Mouse (Mus musculus) heart, postnatal 36 days (tissue): ENCODE measurements around the gene Mfap5. TPM values are rescaled to one million over a fixed set of nuclear protein-coding genes. Genes with fewer than 3 reads are reported as not detected.
"Not testable (repeated sequence)": the region's sequence is repeated elsewhere in the genome, so short reads cannot be mapped to it uniquely, and the experiment has no call there.

Source experiments
- DNase-seq, 2 experiments: peaks; one replicate each; pipeline ENCODE4 v3.0.0; 2021 to 2022
- intact Hi-C: fragments of 180-260 bp; cut with DNase I; formaldehyde crosslinking; loops from one replicate; pipeline ENCODE4 v1.15.1; 2025
- total RNA-seq, 2 experiments: library from RNA; stranded (reverse); gene quantifications; 2 replicates each; pipeline ENCODE4 v1.2.3; 2021

The Mfap5 gene
- 10 to 100 TPM; 41.3 to 43.4 TPM for total RNA-seq

GRCm38 (mm10) chr6:122505545-122505944, at the start of gene Mfap5:
Mfap5 (plus strand) TSS chr6:122505845.
- DNase-seq: no peak
- intact Hi-C loops: no loop called here

- DNase-seq: no peak
- intact Hi-C loops: no loop called here
Measured at GRCm38 (mm10) chr6:122458946-122459693, 46.5 kb upstream of the Mfap5 start.

DNA sequence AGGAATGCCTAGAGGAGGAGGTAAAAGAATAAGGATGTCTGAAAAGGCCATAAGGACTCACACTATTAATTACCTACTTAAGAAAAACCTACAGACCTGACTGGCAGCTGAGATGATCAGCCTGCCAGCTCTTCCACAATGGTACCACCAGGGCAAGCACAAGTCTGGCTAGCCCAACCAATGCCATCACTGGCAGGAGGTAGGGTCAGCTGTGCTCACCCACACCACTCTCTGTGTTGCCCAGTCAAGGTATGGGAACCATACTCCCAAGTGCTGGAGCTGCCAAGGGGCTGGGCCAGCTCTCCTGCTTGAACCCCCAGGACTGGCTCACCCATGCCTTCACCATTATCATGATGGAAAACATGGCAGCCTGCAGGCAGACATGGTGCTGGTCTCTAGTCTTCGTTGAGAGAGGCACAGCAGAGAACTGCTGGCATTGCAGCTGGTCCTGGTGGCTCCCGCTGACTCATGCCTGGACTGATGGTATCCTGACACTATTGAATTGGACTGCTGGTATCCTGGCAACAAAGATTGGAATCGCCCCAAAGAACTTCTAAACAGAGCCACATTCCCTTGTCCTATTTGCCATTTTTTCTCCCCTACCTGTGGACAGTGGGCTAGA, 39.4 kb upstream of the Mfap5 start:
- intact Hi-C loops: no loop called here
- DNase-seq: no peak

GRCm38 (mm10) chr6:122469030-122469640, 36.5 kb upstream of the Mfap5 start:
- intact Hi-C loops: no loop called here
- no peak for DNase-seq

- no peak for DNase-seq
- intact Hi-C loops: no loop called here
Measured at GRCm38 (mm10) chr6:122470240-122470639, 35.4 kb upstream of the Mfap5 start.

DNA sequence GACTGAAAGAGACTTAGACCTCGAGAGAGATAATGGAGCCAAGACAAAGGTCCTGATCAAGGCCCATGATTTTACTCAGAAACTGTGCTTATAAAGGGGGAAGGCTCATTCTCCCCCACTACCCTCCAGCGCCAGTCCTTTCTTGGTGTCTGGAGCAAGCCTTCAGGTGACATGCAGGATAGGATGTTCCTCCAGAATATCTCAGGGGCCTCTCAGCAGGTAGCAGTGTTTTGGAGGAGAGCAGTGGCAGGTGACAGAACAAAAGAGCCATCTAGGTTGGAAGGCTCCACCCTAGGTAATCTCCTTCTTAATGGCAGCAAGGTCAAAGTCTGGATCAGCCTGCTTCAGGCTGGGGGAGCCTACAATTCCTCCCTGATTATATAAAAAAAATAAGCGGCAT, 34.2 kb upstream of the Mfap5 start:
- intact Hi-C loops: not testable (repeated sequence)

DNA sequence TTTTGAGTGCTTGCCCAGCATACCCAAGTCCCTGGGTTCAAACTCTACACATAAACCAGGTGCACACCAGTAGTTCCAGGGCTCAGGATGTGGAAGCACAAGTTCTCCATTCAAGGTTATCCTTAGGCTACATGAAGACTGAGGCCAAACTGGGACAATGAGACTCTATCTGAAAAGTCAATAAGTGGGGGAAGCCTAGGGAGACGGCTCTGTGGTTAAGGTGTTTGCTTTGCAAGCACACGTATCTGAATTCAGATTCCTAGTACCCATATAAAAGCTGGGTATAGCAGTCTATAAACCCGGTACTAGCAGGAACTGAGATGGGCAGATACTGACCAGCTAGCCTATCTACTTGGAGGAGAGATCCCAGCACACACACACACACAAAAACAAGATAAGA, 27.6 kb upstream of the Mfap5 start:
- intact Hi-C loops: no loop called here

More for the DNA sequence above, 34.2 kb upstream of the Mfap5 start:
- DNase-seq: not testable (repeated sequence)

GRCm38 (mm10) chr6:122485401-122486296, 20.0 kb upstream of the Mfap5 start:
- DNase-seq: no peak
- intact Hi-C loops: no loop called here

More for the DNA sequence above, 27.6 kb upstream of the Mfap5 start:
- DNase-seq: no peak

GRCm38 (mm10) chr6:122486297-122487117, 19.1 kb upstream of the Mfap5 start:
- no peak for DNase-seq
- intact Hi-C loops: no loop called here

DNA sequence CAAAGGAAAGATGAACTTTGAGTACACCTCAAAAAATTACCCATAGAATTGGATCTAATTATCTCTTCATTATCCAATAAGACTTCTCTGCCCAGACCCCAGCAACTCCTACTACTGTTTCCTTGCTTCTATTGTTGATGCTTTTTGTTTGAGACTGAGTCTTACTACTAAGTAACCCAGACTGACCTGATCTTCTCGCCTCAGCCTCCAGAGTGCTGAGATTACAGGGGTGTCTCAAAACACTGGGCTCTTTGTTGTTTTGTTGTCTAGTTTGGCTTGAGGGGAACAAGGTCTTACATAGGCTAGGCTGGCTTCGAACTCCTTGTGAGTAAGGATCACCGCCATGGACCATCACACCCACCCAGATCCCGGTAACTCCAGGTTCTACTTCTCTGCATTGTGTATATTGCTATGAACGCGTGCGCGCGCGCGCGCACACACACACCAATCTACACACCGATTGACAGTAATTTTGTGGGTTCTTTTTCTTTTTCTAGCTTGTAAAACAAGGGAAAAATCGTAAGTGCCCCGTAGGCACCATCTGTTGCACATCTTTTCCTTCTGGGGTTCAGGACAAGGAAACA, 14.6 kb upstream of the Mfap5 start:
- DNase-seq: no peak
- intact Hi-C loops: loop anchor here (5.0 kb wide), 1 partner anchor 89 kb away; no protein-coding TSS in a partner anchor

DNA sequence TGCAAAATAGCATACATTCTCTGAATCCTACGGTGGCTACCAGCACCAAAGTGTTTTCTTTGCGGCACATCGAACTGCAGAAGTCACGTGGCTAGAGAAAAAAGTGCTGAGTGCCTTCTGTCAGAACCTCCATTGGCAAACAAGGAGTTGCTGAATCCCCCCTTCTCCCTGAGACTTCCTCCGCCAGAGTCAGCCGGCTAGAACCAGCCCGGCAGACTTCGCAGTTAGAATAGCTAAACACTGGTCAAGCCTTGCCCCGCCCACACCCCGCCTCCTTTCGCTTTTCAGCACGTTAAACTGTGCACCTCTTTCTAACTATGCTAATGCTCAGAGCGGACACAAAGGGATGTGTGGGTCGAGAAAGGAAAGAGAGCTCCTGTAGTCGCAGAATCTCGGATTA, 14.1 kb upstream of the Mfap5 start:
- DNase-seq: peak; percentile 54 to 70
- intact Hi-C loops: loop anchor here (5.0 kb wide), 1 partner anchor 89 kb away; no protein-coding TSS in a partner anchor

DNA sequence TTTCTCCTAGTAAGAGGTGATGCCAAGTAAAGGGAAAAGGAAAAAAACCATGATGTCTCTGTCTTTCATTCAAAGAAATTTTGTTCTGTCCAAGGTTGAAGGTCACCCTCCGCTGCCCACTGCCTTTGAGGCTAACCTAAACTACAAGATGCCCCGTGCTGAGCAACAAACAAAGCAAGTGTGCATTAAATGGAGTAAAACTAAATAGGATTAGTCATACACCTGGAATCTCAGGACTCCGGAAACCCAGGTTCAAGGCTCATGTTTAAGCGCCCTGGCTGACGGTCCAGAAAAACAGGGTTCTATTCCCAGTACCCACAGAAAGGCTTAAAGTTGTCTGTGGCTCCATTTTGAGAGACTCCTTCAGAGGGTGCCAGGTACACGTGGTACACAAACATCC, 13.2 kb upstream of the Mfap5 start:
- DNase-seq: no peak
- intact Hi-C loops: loop anchor here (5.0 kb wide), 1 partner anchor 90 kb away; no protein-coding TSS in a partner anchor

DNA sequence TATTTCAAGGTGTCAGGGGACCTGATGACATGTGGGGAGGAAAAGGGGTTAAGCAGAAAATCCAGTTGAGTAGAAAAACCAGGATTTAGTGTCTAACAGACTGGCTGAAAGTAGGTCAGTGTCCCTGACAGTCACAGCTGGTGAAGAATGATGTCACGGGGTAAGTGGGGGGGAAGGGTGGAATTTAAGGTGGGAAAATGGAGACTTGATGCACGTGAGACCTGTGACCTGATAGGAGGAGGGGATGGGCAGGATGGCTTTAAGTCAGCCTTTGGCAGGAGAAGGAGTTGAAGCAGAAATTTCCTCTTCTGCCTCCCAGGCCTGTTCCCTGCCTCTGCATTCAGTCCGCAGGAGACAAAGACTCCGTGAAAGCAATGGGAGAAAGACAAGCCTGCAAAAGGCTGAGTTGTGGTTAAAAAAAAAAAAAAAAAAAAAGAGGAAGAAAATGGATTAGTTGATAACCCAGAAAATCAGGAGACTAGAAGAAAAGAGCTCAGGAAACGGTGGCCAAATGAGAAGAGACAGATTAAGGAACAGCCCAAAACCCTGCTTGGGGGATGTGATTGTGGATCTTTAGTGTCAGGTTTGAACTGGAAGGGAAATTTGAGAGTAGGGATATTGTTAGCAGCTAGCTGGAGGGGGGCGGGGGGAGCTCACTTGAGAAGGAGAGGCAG, 11.7 kb upstream of the Mfap5 start:
- intact Hi-C loops: loop anchor here (5.0 kb wide), 1 partner anchor 92 kb away; no protein-coding TSS in a partner anchor
- no peak for DNase-seq

DNA sequence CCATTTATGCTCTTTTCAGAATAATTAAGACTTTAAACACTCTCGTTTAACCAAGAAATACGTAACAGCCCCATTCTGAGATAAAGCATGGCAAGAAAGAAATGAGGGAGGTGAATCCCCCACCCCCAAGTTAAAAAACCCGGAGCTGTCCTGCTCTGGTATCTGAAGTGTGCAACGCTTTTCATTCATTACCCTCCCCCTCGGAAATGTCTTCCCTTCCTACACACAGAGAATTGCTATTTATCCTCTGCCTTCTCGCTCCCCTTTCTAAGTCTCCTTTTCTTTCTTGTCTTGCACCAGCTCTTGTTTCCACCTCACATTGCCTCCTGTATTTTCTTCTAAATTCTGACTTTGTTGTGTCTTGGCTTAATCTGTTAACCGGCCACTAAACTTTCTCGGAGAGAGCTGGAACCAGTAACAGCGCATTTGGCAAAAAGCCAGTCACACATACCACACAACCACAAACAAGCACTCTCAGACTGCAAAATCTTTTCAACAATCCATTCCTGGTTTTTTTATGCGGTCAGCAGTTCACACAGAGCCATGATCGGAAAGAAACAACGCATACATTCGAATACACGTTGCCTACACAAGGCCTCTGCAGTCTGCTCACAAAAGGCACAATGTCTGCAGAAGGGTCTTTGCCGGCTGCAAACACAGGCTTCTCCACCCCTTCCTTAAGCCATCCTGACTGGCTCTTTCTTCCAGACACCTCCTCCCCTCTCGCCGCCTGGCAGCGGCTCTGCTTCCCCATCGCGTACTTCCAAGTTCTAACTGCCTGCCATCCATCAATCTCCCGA, 10.4 kb upstream of the Mfap5 start:
- DNase-seq: peak in 1 of 2 experiments; percentile 30
- intact Hi-C loops: no loop called here

DNA sequence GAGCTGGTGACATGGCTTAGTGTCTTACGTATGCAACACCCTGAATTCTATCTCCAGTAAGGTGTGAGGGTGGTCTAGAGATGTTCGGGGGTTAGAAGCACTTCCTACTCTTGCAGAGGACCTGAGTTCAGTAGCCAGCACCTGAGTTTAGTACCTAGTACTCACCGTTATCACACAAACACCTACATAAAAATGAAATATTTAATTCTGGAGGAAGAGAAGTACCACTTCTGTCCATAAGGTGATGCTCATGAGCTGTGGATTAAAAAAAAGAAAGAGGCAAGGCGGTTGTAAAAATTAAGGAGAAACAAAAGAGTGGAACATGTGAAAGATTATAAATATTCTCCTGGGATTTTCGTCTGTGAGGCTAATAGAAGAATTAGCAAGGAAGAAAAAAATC, 9.1 kb upstream of the Mfap5 start:
- intact Hi-C loops: loop anchor here (1.0 kb wide), 2 partner anchors 23 to 66 kb away; no protein-coding TSS in a partner anchor
- DNase-seq: no peak

DNA sequence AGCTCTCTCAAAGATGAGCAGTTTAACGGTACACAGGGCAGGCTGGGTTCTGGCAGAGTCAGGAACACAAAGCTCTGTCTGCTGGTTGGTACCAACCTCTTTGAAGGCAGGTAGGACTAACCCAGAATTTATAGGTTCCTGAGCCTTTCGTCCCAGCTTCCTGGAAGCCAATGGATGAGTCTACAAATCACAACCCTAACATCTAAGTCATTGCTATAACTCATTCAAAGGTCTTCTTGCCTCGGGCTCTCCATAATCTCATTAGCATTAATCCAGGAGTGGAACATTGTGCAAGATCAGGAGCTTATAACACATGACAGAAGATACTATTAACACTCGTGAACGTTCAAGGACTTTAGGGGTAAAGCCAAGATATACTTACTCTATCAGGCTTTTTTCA, 7.0 kb upstream of the Mfap5 start, which contains the start of gene Rimklb:
Rimklb (minus strand) TSS at position 101 of the 400 bp plus-strand sequence.
- intact Hi-C loops: no loop called here
- DNase-seq: no peak

- no peak for DNase-seq
- intact Hi-C loops: no loop called here
Measured at GRCm38 (mm10) chr6:122505041-122505440, 604 bp upstream of the Mfap5 start.

GRCm38 (mm10) chr6:122508494-122508893, 2.8 kb downstream of the Mfap5 start:
- intact Hi-C loops: no loop called here
- DNase-seq: peak; percentile 73 to 80
